Mouse (Mus musculus): Measurements from ENCODE around the gene Togaram1.

The Togaram1 gene

GRCm38 (mm10) chr12:64965124-64966026 lies at the start of gene Togaram1, which contains the start of gene Klhl28:
Gene Togaram1 (plus strand): TSS chr12:64965804.
Gene Klhl28 (minus strand): TSS chr12:64965534.
- peak; percentile 97 to 100 for DNase-seq (ENCODE audit: low spot score in 2 of 2)

- DNase-seq (ENCODE audit: low spot score in 2 of 2) = no peak
Observed at GRCm38 (mm10) chr12:64916735-64917134, 48.9 kb upstream of the Togaram1 start.

GRCm38 (mm10) chr12:64917578-64918471 lies 47.8 kb upstream of the Togaram1 start, which contains the start of gene Gm527:
Gene Gm527 (plus strand): TSS chr12:64917906.
- DNase-seq (ENCODE audit: low spot score in 2 of 2) = peak; percentile 82 to 95

- peak in 1 of 2 experiments; percentile 33 for DNase-seq (ENCODE audit: low spot score in 2 of 2)
Observed at GRCm38 (mm10) chr12:64937493-64937892, 28.1 kb upstream of the Togaram1 start.

GRCm38 (mm10) chr12:64964560-64964959 lies 1.0 kb upstream of the Togaram1 start:
- no peak for DNase-seq (ENCODE audit: low spot score in 2 of 2)

GRCm38 (mm10) chr12:64966101-64966631 lies 562 bp downstream of the Togaram1 start:
- DNase-seq (ENCODE audit: low spot score in 2 of 2) = peak; percentile 70 to 72

- DNase-seq (ENCODE audit: low spot score in 2 of 2) = peak; percentile 17 to 30
Observed at GRCm38 (mm10) chr12:64966652-64967435, 1.2 kb downstream of the Togaram1 start.

GRCm38 (mm10) chr12:64967470-64967869 lies 1.9 kb downstream of the Togaram1 start:
- DNase-seq (ENCODE audit: low spot score in 2 of 2) = peak; percentile 18 to 21

GRCm38 (mm10) chr12:64968067-64968466 lies 2.5 kb downstream of the Togaram1 start:
- no peak for DNase-seq (ENCODE audit: low spot score in 2 of 2)

GRCm38 (mm10) chr12:64971399-64971798 lies 5.8 kb downstream of the Togaram1 start:
- DNase-seq (ENCODE audit: low spot score in 2 of 2) = no peak

GRCm38 (mm10) chr12:64972063-64972462 lies 6.5 kb downstream of the Togaram1 start:
- DNase-seq (ENCODE audit: low spot score in 2 of 2) = no peak

- no peak for DNase-seq (ENCODE audit: low spot score in 2 of 2)
Observed at GRCm38 (mm10) chr12:64975558-64975957, 10.0 kb downstream of the Togaram1 start.

- no peak for DNase-seq (ENCODE audit: low spot score in 2 of 2)
Observed at GRCm38 (mm10) chr12:64976191-64976590, 10.6 kb downstream of the Togaram1 start.

GRCm38 (mm10) chr12:64977518-64977917 lies 11.9 kb downstream of the Togaram1 start:
- no peak for DNase-seq (ENCODE audit: low spot score in 2 of 2)

- no peak for DNase-seq (ENCODE audit: low spot score in 2 of 2)
Observed at GRCm38 (mm10) chr12:65007725-65008124, 42.1 kb downstream of the Togaram1 start.

- DNase-seq (ENCODE audit: low spot score in 2 of 2) = no peak
Observed at GRCm38 (mm10) chr12:65022842-65023241, 57.2 kb downstream of the Togaram1 start.

- DNase-seq (ENCODE audit: low spot score in 2 of 2) = no peak
Observed at GRCm38 (mm10) chr12:65035839-65036189, 70.2 kb downstream of the Togaram1 start.

GRCm38 (mm10) chr12:65036190-65036870 lies 70.7 kb downstream of the Togaram1 start, which contains the start of gene Prpf39:
Gene Prpf39 (plus strand): TSS chr12:65036333.
- peak; percentile 92 to 96 for DNase-seq (ENCODE audit: low spot score in 2 of 2)

- DNase-seq (ENCODE audit: low spot score in 2 of 2) = no peak
Observed at GRCm38 (mm10) chr12:65036892-65037545, 71.4 kb downstream of the Togaram1 start.

- DNase-seq (ENCODE audit: low spot score in 2 of 2) = no peak
Observed at GRCm38 (mm10) chr12:65037546-65037937, 71.9 kb downstream of the Togaram1 start.

Data from spleen, postnatal 10 days (tissue).